Mouse (Mus musculus) frontal cortex, postnatal 25 days (tissue): Measurements from ENCODE around the gene Lbhd2.
A peak's percentile ranks its signal among the peaks of the same experiment; 100 is the strongest.

Source experiments
- DNase-seq, 2 experiments: peaks; one replicate each; pipeline ENCODE4 v3.0.0; 2022; ENCODE audit warnings: low spot score in 2 of 2

The Lbhd2 gene

DNA sequence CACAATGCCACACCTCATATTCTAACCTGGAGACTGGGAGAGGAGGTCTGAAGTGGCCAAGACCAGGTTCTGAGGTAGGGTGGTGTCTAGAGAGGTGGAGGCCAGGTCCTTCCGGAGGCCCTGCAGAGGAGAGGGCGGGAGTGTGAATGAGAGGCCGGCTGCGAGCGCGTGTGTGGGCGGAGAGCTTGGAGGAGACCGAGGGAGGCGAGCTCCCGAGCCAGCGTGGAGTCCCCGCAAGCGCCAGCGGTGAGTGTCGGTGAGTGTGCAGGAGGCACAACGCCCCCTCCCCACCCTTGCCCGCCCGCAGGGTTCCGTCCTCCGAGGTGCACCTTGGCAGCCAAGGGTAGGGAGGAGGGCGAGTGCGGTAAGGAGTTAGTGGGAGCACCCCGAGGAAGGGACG is at the start of gene Lbhd2:
Gene Lbhd2, plus strand, starts transcription at position 188 of the 400 bp plus-strand sequence.
- DNase-seq: no peak

DNA sequence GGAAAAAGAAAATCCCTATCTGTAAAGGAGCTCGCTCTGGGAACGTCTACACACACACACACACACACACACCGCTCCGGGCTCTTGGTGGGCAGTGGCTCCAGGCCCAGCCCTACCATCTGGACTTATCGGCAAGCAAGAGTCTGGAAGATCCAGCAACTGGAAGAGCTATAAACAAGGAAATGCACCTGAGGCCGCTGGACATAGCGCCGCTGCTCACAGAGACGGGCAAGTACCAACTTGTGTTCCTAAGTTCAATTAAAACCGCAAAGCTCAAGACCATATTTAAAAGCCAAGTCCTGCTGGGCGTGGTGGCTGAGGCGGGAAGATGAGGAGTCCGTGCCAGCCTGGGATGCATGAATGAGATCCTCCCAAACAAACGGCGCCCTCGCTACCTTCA is 45.9 kb upstream of the Lbhd2 start:
- no peak for DNase-seq

DNA sequence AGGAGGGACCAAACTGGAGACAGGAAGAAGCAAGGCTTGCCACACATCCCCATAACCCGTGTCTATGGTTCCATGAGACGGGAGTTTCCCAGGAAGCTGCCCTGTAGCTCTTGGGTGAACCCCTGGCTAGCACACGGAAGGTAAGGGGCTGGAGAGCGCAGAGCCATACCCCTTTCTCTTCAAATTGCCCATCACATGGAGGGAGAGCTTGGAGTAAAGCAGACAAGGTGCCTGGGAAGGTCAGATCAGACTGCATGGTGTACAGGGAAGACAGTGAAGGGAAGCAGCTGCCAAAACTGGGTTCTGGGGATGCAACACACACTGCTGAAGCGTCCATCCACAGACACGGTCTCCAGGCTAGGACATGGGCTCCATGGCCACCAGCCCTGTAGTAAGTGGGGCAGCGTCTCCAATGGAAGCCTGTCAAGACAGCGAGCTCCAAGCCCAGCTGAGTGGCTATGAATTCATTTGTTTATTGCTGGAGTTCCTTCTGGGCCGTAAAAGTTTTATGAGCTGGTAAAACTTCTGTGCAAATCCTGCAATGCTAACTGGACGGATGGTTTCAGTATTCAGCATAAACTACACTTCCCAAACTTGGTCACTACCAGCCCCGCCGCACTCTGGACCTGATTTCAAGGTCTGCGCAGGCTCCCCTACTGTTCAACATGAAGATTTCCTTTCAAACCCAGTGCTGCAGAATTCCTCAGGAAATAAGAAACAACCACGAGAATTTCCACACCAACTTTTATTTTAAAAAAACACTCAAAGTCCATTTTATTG is 45.1 kb upstream of the Lbhd2 start:
- DNase-seq: no peak

DNA sequence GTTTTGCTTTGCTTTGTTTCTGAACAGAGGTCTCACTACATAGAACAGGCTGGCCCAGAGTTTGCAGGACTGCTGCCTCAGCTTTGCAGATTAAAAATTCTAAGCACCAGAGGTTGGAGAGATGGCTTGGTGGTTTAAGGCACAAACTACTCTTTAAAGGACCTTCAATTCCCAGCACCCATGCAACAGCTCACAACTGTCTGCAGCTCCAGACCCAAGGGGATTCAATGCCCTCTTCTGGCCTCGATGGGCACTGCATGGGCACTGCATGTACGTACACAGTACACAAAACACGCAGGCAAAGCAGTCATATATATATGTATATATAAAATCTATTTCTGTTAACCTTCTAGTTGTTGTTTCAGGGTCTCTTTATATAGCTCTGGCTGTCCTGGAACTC is 42.4 kb upstream of the Lbhd2 start:
- DNase-seq: no peak

DNA sequence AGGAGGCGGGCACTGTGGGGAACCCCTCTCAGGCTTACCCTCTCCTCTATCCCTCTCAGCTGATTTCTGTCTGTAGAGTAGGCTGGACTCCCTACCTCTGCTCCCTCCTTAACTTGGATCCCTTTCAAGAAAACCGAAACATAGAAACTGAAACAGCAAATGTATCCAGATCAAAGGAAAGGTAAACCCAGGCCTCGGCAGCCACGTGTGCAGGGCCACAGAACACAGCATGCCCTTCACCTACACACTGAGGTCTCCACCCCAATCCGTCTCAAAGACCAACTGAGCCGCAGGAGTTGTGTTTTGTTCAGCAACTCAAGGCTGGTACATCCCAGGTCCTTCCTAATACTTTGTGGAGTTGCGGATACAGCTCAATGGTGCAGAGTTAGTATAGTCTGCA is 39.5 kb upstream of the Lbhd2 start:
- no peak for DNase-seq

DNA sequence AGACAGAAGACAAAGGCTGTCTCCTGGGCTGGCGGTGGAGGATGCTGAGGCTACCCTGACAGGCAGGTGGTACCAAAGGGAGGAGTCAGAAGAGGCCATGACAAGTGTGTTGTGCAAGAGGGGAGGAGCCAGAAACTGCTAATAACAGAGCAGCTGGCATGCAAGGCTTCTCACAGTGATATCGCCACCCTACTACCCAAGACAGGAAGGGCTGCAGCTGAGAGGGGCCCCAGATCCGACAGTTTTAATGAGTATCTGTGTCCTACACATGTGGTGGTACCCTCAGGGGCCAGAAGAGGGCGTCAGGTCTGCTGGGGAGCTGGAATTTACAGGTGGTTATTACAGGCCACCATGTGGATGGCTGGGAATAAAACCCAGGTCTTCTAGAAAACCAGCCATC is 36.4 kb upstream of the Lbhd2 start:
- no peak for DNase-seq

DNA sequence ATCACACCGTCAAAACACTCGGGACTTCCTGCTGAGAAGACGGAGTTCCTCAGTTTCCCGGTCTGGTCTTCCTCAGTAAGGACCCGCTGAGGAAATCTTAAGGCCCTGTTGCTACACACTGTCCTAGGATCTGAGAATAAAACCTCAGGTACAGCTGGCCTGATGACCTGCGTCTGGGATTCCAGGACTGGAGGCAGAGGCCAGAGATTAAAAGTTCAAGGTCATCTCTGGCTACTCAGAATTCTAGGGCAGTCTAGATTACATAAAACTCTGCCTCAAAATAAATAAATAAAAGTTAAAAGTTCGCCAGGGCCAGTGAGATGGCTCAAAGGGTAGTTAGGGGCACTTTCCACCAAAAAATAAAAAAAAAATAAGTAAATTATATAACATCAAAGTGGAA is 34.7 kb upstream of the Lbhd2 start:
- DNase-seq: no peak

DNA sequence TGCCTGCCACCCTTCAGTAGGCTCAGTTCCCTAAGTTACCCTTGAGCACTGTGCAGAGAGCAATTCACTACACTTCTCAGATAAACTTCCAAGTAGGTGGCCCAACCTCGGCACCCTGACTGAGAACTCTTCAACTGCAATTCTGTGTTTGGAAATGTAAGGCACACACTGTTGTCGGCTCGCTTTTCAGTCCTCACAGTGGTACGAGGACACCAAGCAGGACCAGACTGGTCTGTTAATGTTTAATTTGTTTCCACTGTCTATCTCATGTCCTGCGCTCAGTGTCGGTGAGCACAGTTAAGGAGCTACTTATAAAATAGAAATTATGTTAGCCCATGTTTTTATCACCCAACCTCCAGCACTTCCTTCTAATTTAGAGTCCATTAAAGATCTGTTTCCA is 33.2 kb upstream of the Lbhd2 start:
- DNase-seq: no peak

DNA sequence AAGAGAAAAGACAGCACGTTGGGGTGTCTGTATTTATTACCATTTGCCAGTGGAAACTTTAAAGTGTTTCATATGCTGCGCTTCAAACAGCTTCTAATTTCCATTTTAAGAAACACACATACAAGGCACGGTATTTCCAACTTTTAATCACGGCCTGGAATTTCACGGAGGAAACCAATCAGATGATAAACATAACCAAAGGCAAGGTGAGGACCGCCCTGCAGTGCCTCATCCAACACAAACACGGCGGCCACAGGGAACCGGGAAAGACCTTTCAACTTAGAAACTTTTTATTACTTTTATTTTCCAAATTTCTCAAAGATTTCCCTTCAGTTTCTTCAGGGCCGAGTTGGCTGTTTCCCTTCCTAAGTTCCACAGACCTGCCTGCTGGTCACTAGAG is 31.9 kb upstream of the Lbhd2 start:
- no peak for DNase-seq

DNA sequence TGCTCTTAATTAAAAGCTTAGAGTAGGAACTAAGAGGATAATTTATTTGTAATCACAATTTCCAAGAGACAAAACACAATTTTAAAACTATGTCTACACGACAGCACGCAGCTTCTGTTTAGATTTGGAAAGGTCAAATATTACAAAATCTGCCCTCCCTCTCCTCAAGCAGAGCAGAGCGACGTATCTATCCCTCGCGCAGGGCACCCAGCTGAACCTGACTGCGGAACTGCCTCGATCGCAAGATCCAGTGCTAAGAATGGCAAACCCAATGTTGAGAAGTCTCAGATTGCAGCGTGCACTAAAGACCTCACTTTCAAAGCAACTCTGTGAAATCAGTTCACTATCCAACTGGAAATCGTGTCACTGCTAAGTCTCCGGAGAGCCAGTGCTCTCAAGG is 31.1 kb upstream of the Lbhd2 start:
- no peak for DNase-seq

DNA sequence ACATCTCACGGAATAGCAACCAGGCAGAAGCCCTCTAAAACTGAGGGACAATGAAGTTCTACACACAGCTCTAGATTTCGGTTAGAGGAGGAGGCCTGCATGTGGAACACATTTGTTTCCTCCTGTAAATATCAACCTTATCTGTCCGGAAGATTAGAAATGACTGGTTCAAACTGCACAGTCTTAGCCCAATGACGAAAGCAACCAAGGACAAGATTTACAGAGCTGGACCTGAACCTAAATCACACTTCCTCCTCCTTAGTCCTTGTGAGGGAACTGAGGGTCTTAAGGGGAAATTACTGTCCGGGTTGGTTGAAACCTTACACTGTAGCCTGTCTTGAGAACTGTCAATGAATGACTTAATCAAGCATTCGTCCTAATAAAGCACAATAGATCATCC is 30.6 kb upstream of the Lbhd2 start:
- no peak for DNase-seq

DNA sequence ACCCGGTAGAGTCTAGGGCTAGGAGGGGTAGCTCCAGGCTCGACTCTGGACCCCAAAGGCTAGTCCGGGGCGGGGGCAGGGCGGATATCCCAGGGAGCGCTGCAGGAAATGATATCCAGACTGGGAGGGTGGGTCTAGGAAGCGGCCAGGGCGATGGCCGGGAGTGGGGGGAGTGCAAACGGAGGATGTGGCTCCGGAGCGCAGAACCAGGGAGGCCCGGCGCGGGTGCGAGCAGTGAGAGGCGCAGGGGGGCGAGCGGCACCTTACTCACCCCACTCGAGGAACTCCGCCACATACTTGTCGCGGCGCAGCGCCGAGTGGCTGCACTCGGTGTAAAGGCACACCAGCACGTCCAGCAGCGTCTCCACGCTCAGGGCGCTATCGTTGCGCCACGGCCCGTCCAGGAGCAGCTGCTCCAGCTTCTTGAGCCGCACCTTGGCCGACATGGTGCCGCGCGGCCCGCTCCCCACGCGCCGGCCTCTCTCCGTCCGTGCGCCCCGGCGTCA is 29.7 kb upstream of the Lbhd2 start:
- peak in 1 of 2 experiments; percentile 37 for DNase-seq

DNA sequence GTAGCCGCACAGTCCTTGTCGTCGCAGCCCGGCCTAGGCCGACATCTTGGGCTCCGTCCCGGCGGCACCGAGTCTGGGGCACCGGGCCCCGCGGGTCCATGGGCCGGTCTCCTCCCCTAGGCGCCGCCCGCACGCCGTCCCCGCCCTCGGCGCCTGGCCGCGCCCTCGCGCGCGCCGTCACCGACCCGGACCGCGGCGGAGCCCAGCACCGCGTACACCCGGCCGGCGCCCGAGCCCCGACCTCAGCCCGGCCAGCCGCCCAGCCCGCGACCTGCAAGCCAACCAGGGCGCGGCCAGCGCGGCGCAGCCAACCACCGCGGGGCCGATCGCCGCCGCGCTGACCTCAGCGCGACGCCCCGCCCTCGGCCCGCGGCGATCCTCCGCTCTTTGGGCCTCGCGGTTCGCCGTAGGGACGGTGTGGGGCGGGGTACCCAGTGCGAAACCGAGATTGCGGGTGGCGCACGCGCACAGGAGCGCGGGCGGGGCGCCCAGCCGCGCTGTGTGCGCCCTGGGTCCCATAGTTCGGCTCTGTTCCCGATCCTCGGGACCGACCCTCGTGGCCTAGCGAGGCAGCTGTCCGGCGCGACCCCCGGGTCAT is 29.1 kb upstream of the Lbhd2 start, which contains the start of gene Cdc42bpb:
Gene Cdc42bpb, minus strand, starts transcription at position 343 of the 598 bp plus-strand sequence.
- peak; percentile 90 to 93 for DNase-seq

DNA sequence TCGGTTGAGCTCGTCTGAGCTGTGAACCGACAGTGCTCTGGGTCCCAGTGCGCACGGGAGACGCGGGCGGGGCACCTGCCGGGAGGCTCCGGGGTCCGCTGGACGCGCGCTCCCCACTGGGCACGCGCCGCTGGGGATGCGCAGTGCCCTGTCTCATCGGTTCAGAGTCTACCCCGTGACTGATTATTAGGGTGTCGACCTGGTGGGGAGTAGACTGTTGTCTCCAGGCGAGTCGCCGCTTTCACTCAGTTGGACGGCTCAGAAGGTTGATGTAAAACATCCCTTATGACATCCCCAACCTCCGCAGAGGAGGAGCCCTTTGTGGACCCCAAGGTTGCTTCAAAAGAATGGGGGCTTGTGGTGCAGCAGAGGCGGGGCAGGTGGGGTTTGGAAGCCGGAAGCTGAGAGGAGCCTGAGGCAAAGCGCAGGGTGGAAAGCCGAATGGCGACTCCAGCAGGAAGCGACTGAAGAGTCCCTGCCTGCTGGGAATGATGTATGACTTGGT is 28.6 kb upstream of the Lbhd2 start:
- DNase-seq: no peak

DNA sequence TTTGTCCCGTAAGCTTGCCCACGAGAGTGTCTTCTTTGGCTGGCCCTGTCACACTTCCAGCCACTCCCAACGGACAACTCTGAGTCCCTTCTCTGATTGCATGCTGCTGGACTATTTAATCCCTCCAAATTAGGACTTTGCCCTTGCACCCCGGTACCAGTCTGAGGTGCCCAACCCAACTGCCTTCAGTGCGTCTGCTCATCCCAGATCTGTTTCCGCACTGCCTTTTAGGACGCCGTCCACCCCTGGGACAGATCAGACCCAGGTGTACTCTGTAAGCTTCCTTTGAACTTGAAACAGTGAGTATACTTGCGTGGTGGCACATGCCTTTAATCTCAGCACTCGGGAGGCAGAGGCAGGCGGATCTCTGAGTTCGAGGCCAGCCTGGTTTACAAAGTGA is 27.8 kb upstream of the Lbhd2 start:
- DNase-seq: no peak

DNA sequence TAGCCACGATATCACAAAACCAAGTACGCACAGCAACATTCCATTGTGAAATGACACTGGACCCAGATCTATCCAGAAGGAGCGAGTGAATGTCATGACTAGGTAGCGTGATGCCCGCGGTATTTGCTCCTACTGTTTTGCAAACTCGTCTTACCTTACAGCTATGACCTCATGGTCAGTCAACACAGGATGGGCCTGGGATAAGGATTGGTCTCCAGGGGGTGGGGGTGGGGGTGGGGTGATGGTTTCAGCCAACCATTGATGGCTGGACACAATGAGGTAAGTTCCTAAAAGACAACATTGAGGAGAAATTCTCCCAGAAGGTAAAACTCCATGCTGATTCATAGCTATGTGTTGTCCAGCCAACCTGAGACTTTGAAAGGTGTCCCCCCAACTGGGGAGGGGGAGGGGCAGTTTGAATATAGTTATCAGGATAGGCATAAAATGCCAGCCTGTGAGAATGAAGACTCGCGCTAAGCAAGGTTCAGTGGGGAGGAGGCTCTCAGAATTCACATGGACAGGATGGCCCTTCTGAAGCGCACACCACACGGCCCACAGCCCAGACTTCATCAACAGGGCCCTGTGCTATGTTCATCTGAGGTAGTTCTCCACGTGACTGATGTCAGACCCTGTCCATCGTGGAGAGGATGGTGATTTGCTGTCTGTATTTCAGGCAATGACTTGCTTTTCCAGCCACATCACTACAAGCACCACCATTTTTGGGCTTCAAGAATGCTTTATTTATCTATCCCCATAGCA is 20.5 kb upstream of the Lbhd2 start:
- DNase-seq: no peak

DNA sequence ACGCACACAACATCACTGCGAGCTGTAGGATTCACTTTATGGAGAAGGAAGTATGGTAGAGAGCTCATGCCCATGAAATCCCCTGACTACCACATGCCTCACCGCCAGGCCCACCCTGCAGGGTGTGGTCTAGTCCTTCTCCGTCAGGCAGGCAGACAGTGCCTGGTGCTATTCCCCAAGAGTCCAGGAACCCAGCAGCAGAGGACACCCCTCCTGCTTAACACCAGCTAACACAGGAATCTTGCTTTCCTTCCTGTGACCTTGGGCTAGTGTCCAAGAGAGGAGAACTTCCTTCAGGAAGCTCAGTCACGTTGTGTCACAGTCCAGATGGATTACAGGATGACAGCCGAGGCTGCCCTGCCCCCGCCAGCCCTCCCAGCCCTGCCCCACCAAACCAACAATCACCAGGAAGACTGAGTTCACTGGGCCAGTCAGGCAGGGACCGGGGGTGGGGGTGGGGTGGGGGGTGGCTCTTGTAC is 19.9 kb upstream of the Lbhd2 start:
- no peak for DNase-seq

DNA sequence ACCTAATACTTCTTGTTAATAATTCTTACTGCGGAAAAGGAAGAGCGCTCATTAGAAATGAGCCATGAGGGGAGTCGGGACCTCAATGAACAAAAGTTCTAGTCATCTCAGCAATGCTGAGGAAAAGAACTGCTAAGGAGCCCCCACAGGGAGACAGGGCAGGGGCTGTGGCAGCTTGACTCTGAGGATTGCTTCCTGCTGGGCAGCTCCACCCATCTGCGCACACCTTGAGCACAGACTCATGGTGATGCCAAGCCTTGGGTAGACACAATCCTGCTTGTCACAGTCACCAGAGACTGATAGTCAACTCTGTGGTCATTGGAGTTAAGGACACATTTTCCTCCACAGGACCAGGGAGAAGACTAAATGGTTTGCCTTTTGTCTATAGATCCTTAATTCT is 19.5 kb upstream of the Lbhd2 start:
- no peak for DNase-seq

DNA sequence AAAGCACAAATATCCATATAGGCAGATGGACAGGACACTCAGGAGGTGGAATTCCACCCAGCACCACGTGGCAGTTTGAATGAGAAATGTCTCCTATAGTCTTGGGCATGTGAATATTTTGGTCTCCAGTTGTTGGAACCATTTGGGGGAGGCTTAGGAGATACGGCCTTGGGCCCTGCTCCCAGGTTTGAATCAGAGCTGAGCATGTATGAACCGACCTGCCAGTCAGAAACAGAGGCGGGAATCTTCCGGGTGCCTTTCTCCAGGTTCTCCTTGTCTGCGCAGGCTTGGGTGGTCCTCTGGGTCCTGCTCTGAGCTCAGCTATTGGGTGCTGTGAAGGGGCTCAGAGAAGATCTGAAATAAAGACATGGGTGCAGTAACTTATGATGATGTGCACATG is 12.6 kb upstream of the Lbhd2 start:
- no peak for DNase-seq

DNA sequence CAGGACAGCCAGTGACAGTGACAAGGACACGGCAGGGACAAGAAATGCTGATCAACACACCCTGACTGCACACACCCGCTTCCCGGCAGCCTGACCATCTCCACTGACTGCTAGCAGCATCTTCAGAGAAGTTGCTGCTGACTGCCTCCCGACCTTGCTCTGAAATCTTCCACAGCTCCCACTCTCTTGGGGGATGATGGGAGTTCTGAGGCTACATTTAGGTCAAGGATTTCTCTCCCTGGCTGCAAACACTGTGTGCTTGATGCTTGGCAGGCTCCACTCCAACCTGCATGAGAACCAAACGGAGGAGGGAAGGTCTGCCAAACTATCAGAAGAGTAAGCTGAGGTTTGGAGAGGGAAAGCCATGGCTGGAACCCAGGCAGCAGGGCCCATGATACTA is 9.6 kb upstream of the Lbhd2 start:
- DNase-seq: no peak

DNA sequence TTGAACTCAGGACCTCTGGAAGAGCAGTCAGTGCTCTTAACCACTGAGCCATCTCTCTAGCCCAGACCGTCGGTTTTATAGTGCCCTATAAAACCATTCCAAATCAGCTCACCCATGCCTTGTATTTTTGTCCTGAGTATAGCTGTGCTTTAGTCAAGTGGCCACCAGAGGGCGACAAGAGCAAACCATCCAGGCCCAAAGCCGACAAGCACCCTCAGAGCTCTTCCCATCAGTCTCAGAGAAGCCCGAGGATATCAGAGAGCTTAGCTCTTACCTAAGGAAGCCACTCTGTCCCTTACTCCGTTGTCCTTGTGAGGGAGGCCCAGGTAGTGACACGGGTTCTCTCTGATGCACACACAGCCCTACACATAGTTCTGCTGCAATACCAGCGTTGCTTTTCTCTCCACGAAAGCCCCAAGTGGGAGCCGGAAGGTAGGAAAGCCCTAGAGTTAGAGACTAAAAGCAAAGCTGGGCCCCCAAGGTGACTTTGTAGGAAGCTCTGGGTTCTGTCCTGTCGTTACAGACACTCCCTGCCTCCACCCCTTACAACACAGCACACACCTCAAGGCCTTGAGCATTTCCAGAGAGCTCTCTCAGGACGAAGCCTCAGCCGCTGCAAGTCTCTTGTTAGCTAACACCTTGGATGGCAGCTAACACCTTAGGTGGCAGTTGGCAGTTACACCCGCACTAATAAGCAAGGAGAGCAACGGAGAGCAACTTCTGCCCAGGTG is 5.0 kb upstream of the Lbhd2 start:
- peak; percentile 68 to 69 for DNase-seq

DNA sequence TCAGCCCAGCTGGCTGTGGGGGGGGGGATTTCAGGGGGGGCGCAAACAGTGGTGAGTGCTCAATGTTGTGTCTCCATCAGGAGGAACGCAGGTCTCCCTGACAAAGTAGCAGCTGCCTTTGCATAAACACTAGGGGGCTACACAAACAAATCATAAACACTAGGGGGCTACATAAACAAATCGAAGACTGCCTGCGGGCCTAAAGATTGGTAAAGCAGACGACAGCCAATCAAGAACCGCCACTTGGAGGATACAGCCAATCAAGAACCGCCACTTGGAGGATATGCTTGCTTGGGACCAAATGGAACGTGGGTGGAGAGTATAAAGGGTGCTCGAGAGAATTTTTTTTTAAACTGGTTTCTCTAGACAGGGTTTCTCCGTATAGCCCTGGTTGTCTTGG is 1.7 kb upstream of the Lbhd2 start:
- DNase-seq: no peak
